Mouse (Mus musculus) lung, postnatal 0 days (tissue): ENCODE data around the gene Flt3. TPM values are rescaled to one million over a fixed set of nuclear protein-coding genes. Genes with fewer than 3 reads are reported as not detected.

ENCODE experiments used
- ATAC-seq: fragments of 200-750 bp; cut with Nextera tagmentation; 2 replicates; pipeline ENCODE4 v1.8.0; 2017; ENCODE audit warnings: moderate library complexity
- DNase-seq: peaks from one replicate; pipeline ENCODE4 v3.0.0-alpha.2; 2016; ENCODE audit warnings: low spot score
- H3K27ac ChIP-seq: fragments of 300-500 bp; sonication (generic); 2 replicates; pipeline ENCODE4 v1.5.1; 2014; ENCODE audit warnings: antibody characterized with exemption, mild to moderate bottlenecking, low read length, mixed read lengths
- H3K27me3 ChIP-seq: fragments of 300-500 bp; sonication (generic); replicated peaks from 2 replicates; pipeline ENCODE4 v1.6.1; 2014; ENCODE audit warnings: low read length, mixed read lengths; ENCODE audit not compliant: insufficient read depth
- H3K36me3 ChIP-seq: fragments of 300-500 bp; sonication (generic); 2 replicates; pipeline ENCODE4 v1.6.1; 2014; ENCODE audit warnings: low read length, mixed read lengths; ENCODE audit not compliant: insufficient read depth
- H3K4me1 ChIP-seq: fragments of 300-500 bp; sonication (generic); 2 replicates; pipeline ENCODE4 v1.6.1; 2014; ENCODE audit warnings: antibody characterized with exemption, low read depth, low read length, mixed read lengths; ENCODE audit not compliant: insufficient read depth
- H3K4me2 ChIP-seq: fragments of 300-500 bp; sonication (generic); replicated peaks from 2 replicates; pipeline ENCODE4 v1.6.1; 2014; ENCODE audit warnings: low read depth, mild to moderate bottlenecking, low read length, moderate library complexity, mixed read lengths
- H3K4me3 ChIP-seq: fragments of 300-500 bp; sonication (generic); 2 replicates; pipeline ENCODE4 v1.5.1; 2014; ENCODE audit warnings: low read depth, low read length
- H3K9ac ChIP-seq: fragments of 300-500 bp; sonication (generic); replicated peaks from 2 replicates; pipeline ENCODE4 v1.6.1; 2014; ENCODE audit warnings: low read depth, mild to moderate bottlenecking
- H3K9me3 ChIP-seq: fragments of 300-500 bp; sonication (generic); 2 replicates; pipeline ENCODE4 v1.6.1; 2016; ENCODE audit warnings: low read length, mixed read lengths
- CTCF ChIP-seq: IDR thresholded peaks from 2 replicates; pipeline ENCODE4 v1.5.1; 2016; ENCODE audit warnings: antibody characterized with exemption, mild to moderate bottlenecking
- EP300 ChIP-seq: IDR thresholded peaks from 2 replicates; pipeline ENCODE4 v1.6.1; 2016; ENCODE audit warnings: antibody characterized with exemption, mild to moderate bottlenecking, control low read depth
- WGBS: fragments of 180-500 bp; shearing (Covaris S2); extraction: QIAGEN DNeasy Blood & Tissue Kit; methylation state at CpG from one replicate; pipeline ENCODE4 v1.1.7; 2014; 5-methylcytosine and 5-hydroxymethylcytosine counted together
- polyA plus RNA-seq: library from polyadenylated mRNA; unstranded; fragments of >200 nt; fragmentation: Nextera tagmentation; extraction: Ambion mirVana; gene quantifications from 2 replicates; pipeline ENCODE4 v1.2.1, GENCODE M21; 2015

The Flt3 gene
- polyA plus RNA-seq, 1 experiment from 2014 or later, result 0.31 TPM

DNA sequence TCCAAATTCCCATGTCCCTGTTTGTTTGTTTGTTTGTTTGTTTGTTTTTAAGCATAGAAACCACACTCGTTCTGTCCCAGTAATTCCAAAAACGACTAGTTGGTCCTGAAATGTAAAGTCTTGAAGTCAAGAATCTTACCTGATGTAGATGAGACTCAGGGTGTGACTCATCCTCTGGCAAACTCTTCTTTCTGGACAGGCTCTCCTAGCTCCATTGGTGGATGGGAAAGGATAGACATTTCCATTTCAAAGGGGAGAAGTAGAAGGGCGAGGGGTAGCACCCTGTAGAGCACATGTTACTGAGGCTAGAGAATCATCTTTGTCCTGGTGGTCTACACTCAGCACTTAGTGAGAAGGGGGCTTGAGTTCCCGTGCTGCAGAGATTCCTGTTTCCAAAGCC, 42.5 kb upstream of the Flt3 start:
- H3K36me3 ChIP-seq, result no peaks in the 10 kb centered on the region
- TF ChIP-seq CTCF (no peak), EP300 (no peak)
- DNase-seq, result no peak
- peaks cover 12% of the 10 kb centered on the region; the same call in 1 of the 2 replicates for H3K4me1 ChIP-seq
- no peaks in the 10 kb centered on the region for H3K27me3 ChIP-seq
- H3K4me2 ChIP-seq, result no peak overlapping the region
- no peaks in the 10 kb centered on the region for H3K9me3 ChIP-seq
- WGBS, result 80% methylated on average over 4 of the region's 4 CpGs
- no peak overlapping the region for H3K4me3 ChIP-seq
- no peak for ATAC-seq
- H3K27ac ChIP-seq, result no peak overlapping the region
- no peak overlapping the region for H3K9ac ChIP-seq

- no peaks in the 10 kb centered on the region for H3K27me3 ChIP-seq
- no peaks in the 10 kb centered on the region for H3K36me3 ChIP-seq
- no peak overlapping the region for H3K27ac ChIP-seq
- H3K4me2 ChIP-seq, result no peak overlapping the region
- no peak overlapping the region for H3K4me3 ChIP-seq
- H3K4me1 ChIP-seq, result peaks cover 8% of the 10 kb centered on the region; the same call in 1 of the 2 replicates
- no peaks in the 10 kb centered on the region for H3K9me3 ChIP-seq
- TF ChIP-seq EP300 (no peak), CTCF (no peak)
- ATAC-seq, result no peak
- H3K9ac ChIP-seq, result no peak overlapping the region
- WGBS, result 78% methylated on average over 1 of the region's 1 CpGs
- DNase-seq, result no peak
Measured at GRCm38 (mm10) chr5:147441979-147442378, 41.7 kb upstream of the Flt3 start.

- no peaks in the 10 kb centered on the region for H3K27me3 ChIP-seq
- H3K4me1 ChIP-seq, result peaks cover 5% of the 10 kb centered on the region; the same call in 1 of the 2 replicates
- no peaks in the 10 kb centered on the region for H3K9me3 ChIP-seq
- H3K4me2 ChIP-seq, result no peak overlapping the region
- no peak overlapping the region for H3K9ac ChIP-seq
- H3K36me3 ChIP-seq, result no peaks in the 10 kb centered on the region
- no peak overlapping the region for H3K4me3 ChIP-seq
- H3K27ac ChIP-seq, result no peak overlapping the region
- TF ChIP-seq CTCF (no peak), EP300 (no peak)
- ATAC-seq, result no peak
- 61% methylated on average over 3 of the region's 3 CpGs for WGBS
- no peak for DNase-seq
Measured at GRCm38 (mm10) chr5:147440996-147441507, 40.8 kb upstream of the Flt3 start.

- no peak overlapping the region for H3K4me2 ChIP-seq
- H3K4me1 ChIP-seq, result peaks cover 14% of the 10 kb centered on the region; the same call in 1 of the 2 replicates
- H3K36me3 ChIP-seq, result peaks cover 7% of the 10 kb centered on the region; the same call in 1 of the 2 replicates
- DNase-seq, result no peak
- ATAC-seq, result no peak
- no peak overlapping the region for H3K9ac ChIP-seq
- no peaks in the 10 kb centered on the region for H3K27me3 ChIP-seq
- TF ChIP-seq EP300 (no peak), CTCF (no peak)
- H3K9me3 ChIP-seq, result no peaks in the 10 kb centered on the region
- H3K4me3 ChIP-seq, result no peak overlapping the region
- no peak overlapping the region for H3K27ac ChIP-seq
- WGBS, result 68% methylated on average over 5 of the region's 5 CpGs
Measured at GRCm38 (mm10) chr5:147436491-147436890, 36.2 kb upstream of the Flt3 start.

- no peak overlapping the region for H3K27ac ChIP-seq
- no peak overlapping the region; the same call in 1 of the 2 replicates for H3K4me2 ChIP-seq
- H3K4me1 ChIP-seq, result peaks cover 14% of the 10 kb centered on the region; the same call in 1 of the 2 replicates
- H3K27me3 ChIP-seq, result no peaks in the 10 kb centered on the region
- 38% methylated on average over 2 of the region's 2 CpGs for WGBS
- H3K9ac ChIP-seq, result no peak overlapping the region
- TF ChIP-seq EP300, result no peak
- TF ChIP-seq CTCF, result no peak
- ATAC-seq (no peak), DNase-seq (peak; percentile 32)
- H3K9me3 ChIP-seq, result no peaks in the 10 kb centered on the region
- no peak overlapping the region for H3K4me3 ChIP-seq
- H3K36me3 ChIP-seq, result peaks cover 7% of the 10 kb centered on the region; the same call in 1 of the 2 replicates
Measured at GRCm38 (mm10) chr5:147435751-147436150, 35.5 kb upstream of the Flt3 start.

DNA sequence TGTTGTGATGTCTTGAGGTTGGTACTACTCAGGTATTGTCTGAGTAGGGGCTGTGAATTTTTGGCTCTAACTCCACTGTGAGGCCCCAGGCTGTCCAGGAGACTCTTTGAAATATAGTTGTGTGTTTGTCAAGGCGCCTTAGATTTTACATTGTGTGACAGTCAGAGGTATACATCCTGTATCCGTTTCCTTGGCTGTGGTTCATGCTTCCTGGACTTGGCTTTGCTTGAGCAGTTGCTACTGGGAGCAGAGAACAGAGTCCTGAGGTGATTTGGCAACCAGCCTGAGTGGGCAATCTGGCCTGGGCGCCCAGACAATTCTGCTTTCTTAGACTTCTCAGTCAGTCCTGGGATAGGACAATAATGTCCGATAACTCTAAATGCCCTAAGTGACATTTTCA, 34.9 kb upstream of the Flt3 start:
- Histone ChIP-seq H3K9me3 (no peaks in the 10 kb centered on the region), H3K4me1 (peaks cover 14% of the 10 kb centered on the region; the same call in 1 of the 2 replicates), H3K4me3 (no peak overlapping the region), H3K4me2 (no peak overlapping the region), H3K27ac (0 out of 2 replicates have a peak overlapping the region, but pooled peaks have one; percentile 16), H3K36me3 (peaks cover 7% of the 10 kb centered on the region; the same call in 1 of the 2 replicates), H3K9ac (no peak overlapping the region), H3K27me3 (no peaks in the 10 kb centered on the region)
- 27% methylated on average over 4 of the region's 4 CpGs for WGBS
- ATAC-seq (peak; percentile 40), DNase-seq (peak; percentile 70)
- TF ChIP-seq CTCF (no peak), EP300 (peak; percentile 84)
